Mouse (Mus musculus) left cerebral cortex, postnatal 25 days (tissue): ENCODE measurements at regions not wholly inside any gene's neighbourhood (a gene's known extent, or its start where the extent isn't known, plus 50 kb on each side); places are given as distances from the start of the nearest gene placed in this dataset.
A peak's percentile ranks its signal among the peaks of the same experiment; 100 is the strongest.

Experiments used
- DNase-seq, 2 experiments: peaks; one replicate each; pipeline ENCODE4 v3.0.0; 2022; ENCODE audit warnings: low spot score in 2 of 2, mixed read lengths in 1 of 2
- intact Hi-C: fragments of 180-260 bp; cut with DNase I; formaldehyde crosslinking; loops from one replicate; pipeline ENCODE4 v1.15.1; 2025

DNA sequence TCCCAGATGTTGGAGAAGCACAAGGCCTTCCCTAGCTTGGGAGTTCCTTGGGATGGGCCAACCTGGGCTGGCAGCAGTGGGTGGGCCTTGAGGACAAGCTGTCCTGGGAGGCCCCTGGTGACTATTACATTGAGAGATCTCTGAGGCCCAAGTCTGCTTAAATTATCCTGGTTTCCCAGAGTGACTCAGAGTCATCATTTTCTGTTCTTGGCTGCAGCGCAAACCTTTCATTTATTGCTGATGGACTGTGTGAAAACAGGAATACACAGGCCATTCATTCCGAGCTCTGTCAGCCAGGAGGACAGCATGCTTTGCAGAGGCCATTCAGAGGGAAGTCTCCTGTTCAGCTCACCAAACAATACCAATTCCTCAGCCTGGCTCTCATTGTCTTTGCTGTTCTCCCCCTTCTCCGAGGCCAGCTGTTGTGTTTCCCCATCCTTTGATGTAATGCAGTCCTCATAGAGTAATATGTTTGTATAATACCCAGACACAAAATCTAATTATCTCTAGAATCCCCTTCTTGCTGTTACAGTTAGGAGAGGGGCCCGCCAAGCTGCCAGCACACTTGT is 220.5 kb downstream of the Insig2 start:
- intact Hi-C loops: no loop called here
- no peak for DNase-seq

GRCm38 (mm10) chr1:121112464-121112863 is 219.9 kb downstream of the Insig2 start:
- intact Hi-C loops: no loop called here
- DNase-seq: no peak

GRCm38 (mm10) chr1:121116626-121117025 is 215.8 kb downstream of the Insig2 start:
- intact Hi-C loops: no loop called here

GRCm38 (mm10) chr1:121123436-121123835 is 209.0 kb downstream of the Insig2 start:
- no peak for DNase-seq
- intact Hi-C loops: no loop called here

More at GRCm38 (mm10) chr1:121116626-121117025, 215.8 kb downstream of the Insig2 start:
- DNase-seq: no peak

DNA sequence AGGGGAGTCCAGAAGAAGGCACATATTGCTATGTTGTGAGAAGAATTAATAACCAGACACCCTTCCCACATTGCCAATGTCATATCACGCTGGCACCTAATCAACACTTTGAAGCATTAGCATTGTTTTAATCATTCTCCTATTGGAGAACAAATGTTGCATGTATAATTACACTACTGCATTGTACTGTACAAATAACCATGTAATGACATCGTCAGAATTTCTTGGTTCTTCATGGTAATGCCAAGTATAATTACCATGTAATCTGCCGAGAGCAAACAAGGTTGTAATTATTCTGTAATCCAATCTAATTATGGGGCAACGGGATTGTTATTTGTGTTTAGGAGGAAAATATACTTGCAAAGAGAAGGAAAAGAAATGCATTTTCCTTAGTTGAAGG is 196.1 kb downstream of the Insig2 start:
- intact Hi-C loops: no loop called here

DNA sequence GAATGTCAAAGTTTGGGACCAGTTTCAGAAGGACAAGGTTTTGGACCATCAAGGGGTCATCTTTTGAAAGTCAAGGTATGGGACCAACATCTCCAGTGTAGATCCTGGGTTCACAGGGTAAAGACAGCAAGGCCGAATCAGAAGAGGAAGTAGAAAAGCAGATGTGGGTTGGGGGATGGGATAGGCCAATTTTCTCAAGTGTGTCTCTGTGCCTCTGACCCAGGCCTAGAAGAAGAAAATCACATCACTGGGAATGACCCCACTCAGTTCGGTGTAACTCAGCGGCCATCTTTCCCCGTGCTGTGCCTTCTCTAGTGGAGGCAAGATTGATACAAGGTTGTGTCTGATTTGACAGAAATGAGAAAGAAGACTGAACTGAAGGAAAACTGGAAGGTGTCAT is 195.5 kb downstream of the Insig2 start:
- DNase-seq: no peak
- intact Hi-C loops: no loop called here

More for the DNA sequence above, 196.1 kb downstream of the Insig2 start:
- DNase-seq: no peak

- intact Hi-C loops: no loop called here
- no peak for DNase-seq
These were observed 187.4 kb downstream of the Insig2 start for GRCm38 (mm10) chr1:121144981-121145380.

- DNase-seq: no peak
- intact Hi-C loops: no loop called here
These were observed 178.9 kb downstream of the Insig2 start for GRCm38 (mm10) chr1:121153476-121153875.

DNA sequence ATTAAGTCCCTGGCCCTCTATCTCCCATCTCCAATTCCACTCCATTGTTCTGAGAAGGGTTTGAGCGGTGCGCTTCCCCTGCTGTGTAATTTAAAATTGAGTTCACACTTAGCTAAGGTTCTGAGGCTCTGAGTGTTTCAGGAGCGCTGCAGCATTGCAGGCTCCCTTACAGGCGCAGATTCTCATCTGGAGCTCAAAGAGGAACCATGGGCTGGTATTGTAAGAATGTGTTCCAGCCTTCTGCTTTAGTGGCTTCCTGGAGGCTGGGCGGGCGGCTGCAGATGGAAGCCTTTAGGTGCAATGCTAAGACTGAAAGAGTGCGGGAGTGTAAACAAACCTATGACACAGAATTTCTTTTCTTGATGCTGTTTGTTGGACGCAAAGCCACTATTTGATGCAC is 177.8 kb downstream of the Insig2 start:
- DNase-seq: peak in 1 of 2 experiments; percentile 13
- intact Hi-C loops: no loop called here

DNA sequence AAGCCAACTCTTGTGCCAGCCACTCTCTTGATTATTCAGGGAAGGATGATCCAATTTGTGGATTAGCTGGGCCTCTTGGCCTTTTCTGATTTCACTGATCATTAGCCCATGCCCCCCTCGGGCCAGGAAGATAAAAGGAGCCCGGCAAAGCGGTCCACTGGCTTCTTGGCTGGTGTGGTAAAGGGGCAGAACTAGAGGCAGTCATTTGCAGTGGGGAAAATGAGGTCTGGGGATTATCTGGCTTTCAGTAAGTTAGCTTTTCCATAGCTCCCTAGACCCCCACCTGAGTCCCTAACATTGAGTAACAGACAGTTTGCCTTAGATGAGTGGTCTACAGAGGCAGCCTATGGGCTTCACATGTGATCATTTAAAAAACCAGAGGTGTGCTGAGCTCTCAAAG is 163.7 kb downstream of the Insig2 start:
- no peak for DNase-seq
- intact Hi-C loops: loop anchor here (5.0 kb wide), 1 partner anchor 201 kb away; no protein-coding TSS in a partner anchor

- DNase-seq: no peak
- intact Hi-C loops: no loop called here
These were observed 155.8 kb downstream of the Insig2 start for GRCm38 (mm10) chr1:121176541-121176940.

DNA sequence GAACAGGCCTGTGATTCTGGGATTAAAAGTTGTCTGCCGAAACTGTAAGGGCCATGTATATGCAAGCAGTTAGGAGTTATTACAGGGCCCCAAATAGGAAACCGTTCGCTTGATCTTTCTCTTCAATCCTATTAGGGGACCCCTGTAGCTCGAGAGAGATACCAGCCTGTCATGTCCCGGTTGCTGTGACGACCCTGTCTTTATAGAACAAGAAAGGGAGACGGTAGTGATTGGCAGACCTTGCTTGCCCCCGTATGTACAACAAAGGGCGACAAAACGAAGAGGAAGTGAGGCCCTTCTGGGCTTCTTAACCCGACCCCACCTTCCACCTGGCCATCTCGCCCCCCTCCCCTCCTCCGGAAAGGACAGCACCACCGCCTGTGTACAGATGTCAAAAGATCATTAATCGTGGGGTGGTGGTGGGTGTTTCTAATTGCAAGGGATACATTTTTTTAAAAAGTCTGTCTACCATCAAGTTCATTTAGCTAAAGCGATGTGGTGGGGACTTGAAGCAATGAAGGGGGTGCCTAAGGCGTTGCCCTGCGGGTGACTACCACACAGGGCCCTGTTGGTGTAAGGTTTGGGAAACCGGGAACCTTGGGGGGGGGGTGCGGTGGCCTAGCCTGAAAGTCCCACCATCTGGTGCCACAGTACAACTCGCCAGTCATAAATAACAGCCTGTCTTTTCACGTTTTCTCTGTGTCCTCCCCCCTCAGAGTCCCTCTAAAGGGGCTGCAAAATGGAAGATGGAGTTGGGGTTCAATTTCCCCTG is 155.1 kb downstream of the Insig2 start:
- no peak for DNase-seq
- intact Hi-C loops: no loop called here

DNA sequence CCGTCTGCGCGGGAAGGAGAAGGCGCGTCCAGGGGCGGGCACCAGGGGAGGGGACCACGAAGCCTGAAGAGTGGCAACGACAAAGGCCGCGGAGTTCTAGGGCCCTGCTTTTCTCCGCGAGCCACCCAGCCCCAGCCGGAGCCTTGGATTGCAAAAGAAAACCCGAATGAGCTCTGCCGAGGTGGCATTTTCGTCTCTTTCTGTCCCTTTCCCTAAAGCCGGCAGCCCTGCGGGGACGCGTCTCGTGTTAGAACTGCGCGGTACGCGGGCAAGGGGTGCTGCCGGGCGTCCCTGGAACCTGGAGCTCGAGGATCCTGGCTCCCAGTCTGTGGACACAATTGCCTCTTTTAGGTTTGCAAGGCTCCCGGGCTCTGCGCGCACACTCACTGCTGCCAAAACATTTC is 154.5 kb downstream of the Insig2 start:
- peak; percentile 5 to 10 for DNase-seq
- intact Hi-C loops: no loop called here

GRCm38 (mm10) chr1:121178611-121179245 is 153.7 kb downstream of the Insig2 start:
- no peak for DNase-seq
- intact Hi-C loops: no loop called here

DNA sequence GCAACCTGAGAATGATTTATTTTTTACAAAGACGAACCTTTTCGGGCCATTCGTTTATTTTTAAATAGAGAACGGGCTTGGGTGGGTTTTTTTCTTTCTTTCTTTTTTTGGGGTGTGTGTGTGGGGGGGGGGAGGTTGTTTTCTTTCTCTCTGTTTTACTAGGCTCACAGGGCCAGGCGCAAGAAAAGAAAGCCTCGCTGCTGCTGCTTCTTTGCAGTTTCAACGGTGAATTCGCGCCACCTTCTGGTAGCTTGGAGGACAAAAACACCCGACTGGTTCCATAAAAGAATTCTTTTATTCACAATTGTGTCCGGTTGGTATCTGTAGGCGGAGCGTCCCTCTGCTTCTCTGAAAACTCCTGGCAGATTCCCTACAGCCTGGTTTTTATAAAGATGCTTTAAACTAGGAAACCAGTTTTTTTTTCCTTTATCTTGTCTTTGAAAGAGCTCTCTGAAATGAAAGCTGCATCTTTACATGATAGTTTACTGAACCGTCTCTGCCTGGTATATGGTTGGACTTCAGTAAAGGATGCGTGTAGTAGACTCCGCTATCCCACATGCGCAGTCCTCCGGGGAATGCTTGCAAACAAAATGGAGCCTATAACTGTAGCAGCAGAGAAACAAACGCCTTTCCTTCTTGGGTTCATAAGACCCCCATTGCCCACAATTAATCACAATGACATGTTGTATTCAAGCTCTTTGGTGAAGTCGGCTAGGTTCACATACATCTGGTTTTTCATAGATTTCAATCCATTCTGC is 151.9 kb downstream of the Insig2 start:
- peak; percentile 79 to 92 for DNase-seq
- intact Hi-C loops: loop anchor here (2.0 to 5.0 kb wide), 3 partner anchors 222 to 594 kb away; no protein-coding TSS in a partner anchor

DNA sequence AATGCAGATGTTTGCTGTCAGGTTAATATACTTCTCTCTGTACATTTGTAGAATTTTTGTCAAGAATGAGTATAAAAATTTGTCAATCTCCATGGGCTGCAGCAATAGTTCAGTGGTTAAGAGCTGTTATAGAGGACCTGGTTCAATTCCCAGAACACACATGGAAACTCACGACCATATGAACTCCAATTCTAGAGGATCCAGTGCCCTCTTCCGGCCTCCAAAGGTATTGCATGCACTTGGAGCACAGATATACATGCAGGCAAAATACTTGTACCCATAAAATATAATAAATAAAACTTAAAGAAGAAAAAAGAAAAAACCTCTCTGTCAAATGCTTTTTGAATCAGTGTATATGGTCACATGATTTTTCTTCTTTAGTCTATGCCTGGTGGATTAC is 143.5 kb downstream of the Insig2 start:
- intact Hi-C loops: no loop called here
- DNase-seq: no peak

DNA sequence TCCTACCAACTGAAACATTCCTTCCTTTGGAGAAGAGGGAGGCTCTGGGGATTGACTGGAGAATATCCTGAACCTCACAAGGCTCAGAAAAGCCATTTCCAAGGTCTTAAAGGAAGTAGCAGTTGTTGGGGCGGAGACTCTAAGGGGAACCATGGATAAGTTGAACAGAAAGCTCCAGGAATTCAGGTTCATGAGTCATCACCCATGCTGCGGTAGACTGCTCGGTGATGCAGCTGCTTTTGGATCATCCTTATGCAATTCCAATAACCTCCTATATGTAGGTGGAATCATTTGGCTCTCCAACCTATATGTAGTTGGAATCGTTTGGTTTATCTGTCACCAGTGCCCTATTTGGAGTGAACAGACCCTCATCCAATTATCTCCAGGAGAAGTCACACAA is 137.6 kb downstream of the Insig2 start:
- peak in 1 of 2 experiments; percentile 18 for DNase-seq
- intact Hi-C loops: no loop called here

GRCm38 (mm10) chr1:121215843-121216242 is 116.5 kb downstream of the Insig2 start:
- intact Hi-C loops: no loop called here
- DNase-seq: peak in 1 of 2 experiments; percentile 6

GRCm38 (mm10) chr1:121224250-121224649 is 108.1 kb downstream of the Insig2 start:
- DNase-seq: no peak
- intact Hi-C loops: no loop called here
